Comparison of ENCODE assay signal across 22 mouse cellular contexts in the genomic region with DNA sequence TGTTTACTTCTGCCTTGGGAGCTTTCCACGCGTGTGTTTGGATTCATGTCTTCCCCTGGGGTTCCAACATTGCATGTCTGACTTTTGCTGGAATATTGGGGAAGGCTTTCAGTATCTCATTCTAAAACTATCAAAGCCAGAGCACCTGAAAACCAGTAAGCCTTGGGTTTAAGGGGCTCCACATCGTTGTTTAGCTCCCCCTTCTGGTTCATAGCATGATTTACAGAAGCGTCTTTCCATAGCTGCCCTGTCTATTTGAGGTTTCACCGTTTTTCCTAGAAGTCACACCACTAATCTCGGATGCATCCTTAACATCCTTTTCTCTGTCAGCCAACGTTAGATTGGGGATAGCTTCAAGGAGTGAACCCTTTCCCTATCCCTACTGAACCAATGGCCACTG.
A peak's percentile ranks its signal among the peaks of the same experiment; 100 is the strongest.
DNase-seq lines count a peak whose midpoint lies in the region; ATAC-seq and TF ChIP-seq lines count a peak whose summit lies in the region.
"Had no signal": no experiment of that assay in that cellular context is flagged by ENCODE, and none has a peak within 500 bp of the region (broad histone marks: within the 10 kb centered on the region; RNA-seq: fewer than 3 reads in every experiment).

No protein-coding gene starts in this region.

- H3K4me3 ChIP-seq in gastrocnemius, adult 2 months, result no peak overlapping the region
- H3K4me3 ChIP-seq in layer of hippocampus, adult 2 months, result no peak overlapping the region
- no peak overlapping the region for H3K4me3 ChIP-seq in limb, embryonic 12.5 days (replicated peaks)
- H3K4me3 ChIP-seq: erythroblast, embryonic 14.5 days; hindbrain, embryonic 13.5 days; midbrain, embryonic 13.5 days had no signal

- peak overlapping the region; percentile 19 for H3K4me2 ChIP-seq in limb, embryonic 12.5 days
- H3K4me2 ChIP-seq: hindbrain, embryonic 13.5 days; midbrain, embryonic 13.5 days had no signal

- DNase-seq in gastrocnemius, adult 2 months, result no peak
- DNase-seq in gastrocnemius, postnatal 14 days, result no peak
- DNase-seq in layer of hippocampus, adult 2 months (ENCODE audit: low spot score in 2 of 2), result no peak
- no peak for DNase-seq in layer of hippocampus, postnatal 25 days (ENCODE audit: extremely low spot score in 1 of 2, low spot score in 1 of 2)
- DNase-seq in ES-CJ7 (ENCODE audit: low read depth, low spot score), result peak; percentile 32
- DNase-seq in right cerebral cortex, postnatal 14 days, result no peak
- DNase-seq in left cerebral cortex, adult 11 months (ENCODE audit: low spot score), result no peak
- DNase-seq: adrenal gland, adult 8-10 months; cerebellum, adult 11-12 months; cerebellum, postnatal 36 days; forebrain, postnatal 0 days; gastrocnemius, postnatal 10 days; heart, postnatal 10 days; layer of hippocampus, postnatal 36 days; right cerebral cortex, adult 18-20 months; thymus, adult 18-20 months had no signal

- intact Hi-C loops in gastrocnemius, adult 2 months (cut with DNase I), result no loop called here
- intact Hi-C loops in gastrocnemius, postnatal 14 days (cut with DNase I; ENCODE audit: low total_unique reads), result loop anchor here (10.0 kb wide), 1 partner anchor 326 kb away; a partner anchor contains a TSS

- peak; percentile 20; the same call in 1 of the 2 replicates for TF ChIP-seq CTCF in gastrocnemius, adult 2 months (IDR thresholded peaks at IDR 0.05)
- TF ChIP-seq CTCF in layer of hippocampus, adult 2 months (conservative IDR thresholded peaks at IDR 0.05), result peak; percentile 50

- no peak overlapping the region for H3K27ac ChIP-seq in gastrocnemius, adult 2 months
- H3K27ac ChIP-seq in layer of hippocampus, adult 2 months, result no peak overlapping the region
- no peak overlapping the region for H3K27ac ChIP-seq in limb, embryonic 12.5 days
- H3K27ac ChIP-seq: hindbrain, embryonic 13.5 days; macrophage; midbrain, embryonic 13.5 days had no signal

- no peaks in the 10 kb centered on the region for H3K27me3 ChIP-seq in limb, embryonic 12.5 days
- H3K27me3 ChIP-seq: hindbrain, embryonic 13.5 days; midbrain, embryonic 13.5 days had no signal

- ATAC-seq in limb, embryonic 12.5 days (ENCODE audit: insufficient number of reproducible peaks, insufficient read depth, low FRiP score, low TSS enrichment, low read depth), result no peak
- ATAC-seq: forebrain, postnatal 0 days; intestine, embryonic 16.5 days; midbrain, embryonic 13.5 days had no signal

- H3K9me3 ChIP-seq in limb, embryonic 12.5 days, result no peaks in the 10 kb centered on the region
- H3K9me3 ChIP-seq: hindbrain, embryonic 13.5 days; midbrain, embryonic 13.5 days had no signal

- H3K4me1 ChIP-seq in limb, embryonic 12.5 days (replicated peaks), result 0 out of 2 replicates have a peak, but pooled peaks cover 8% of the 10 kb centered on the region
- H3K4me1 ChIP-seq: hindbrain, embryonic 13.5 days; midbrain, embryonic 13.5 days had no signal

- no peak overlapping the region for H3K9ac ChIP-seq in limb, embryonic 12.5 days (replicated peaks)
- H3K9ac ChIP-seq: forebrain, postnatal 0 days; hindbrain, embryonic 13.5 days; midbrain, embryonic 13.5 days had no signal

- 54% methylated on average over 7 of the region's 7 CpGs for WGBS in limb, embryonic 12.5 days

- H3K36me3 ChIP-seq in limb, embryonic 12.5 days, result no peaks in the 10 kb centered on the region
- H3K36me3 ChIP-seq: hindbrain, embryonic 13.5 days; midbrain, embryonic 13.5 days had no signal
